Comparison of ENCODE assay signal across 23 mouse cellular contexts in genomic region chr8:47278211-47278610, GRCm38 (mm10).
DNase-seq lines count a peak whose midpoint lies in the region; ATAC-seq lines count a peak whose summit lies in the region.
"Had no signal": no experiment of that assay in that cellular context is flagged by ENCODE, and none has a peak within 500 bp of the region (broad histone marks: within the 10 kb centered on the region; RNA-seq: fewer than 3 reads in every experiment).

No protein-coding gene starts in this region.

- H3K4me3 ChIP-seq in intestine, embryonic 16.5 days (ENCODE audit: low read length), result no peak overlapping the region
- H3K4me3 ChIP-seq: embryonic facial prominence, embryonic 13.5 days; forebrain, embryonic 12.5 days; heart, adult 2 months; heart, embryonic 12.5 days; hindbrain, embryonic 12.5 days had no signal

- WGBS in intestine, embryonic 16.5 days, result 79% methylated on average over 3 of the region's 3 CpGs

- ATAC-seq in intestine, embryonic 16.5 days, result no peak
- ATAC-seq: CD4-positive, CD25-positive, alpha-beta regulatory T cell, adult 4 months; forebrain, embryonic 16.5 days; hindbrain, postnatal 0 days had no signal

- DNase-seq in adrenal gland, adult (ENCODE audit: inconsistent age in 2 of 2, low spot score in 1 of 2), result peak; percentile 34 to 76
- no peak for DNase-seq in adrenal gland, adult 8-10 months
- DNase-seq in cerebellum, adult 9-10 months, result peak; percentile 6
- no peak for DNase-seq in cerebellum, postnatal 4 days (ENCODE audit: low spot score in 2 of 2)
- peak; percentile 28 for DNase-seq in Muller cell, postnatal 12 days (ENCODE audit: inconsistent ontology term)
- DNase-seq in lung, postnatal 10 days, result peak; percentile 10
- no peak for DNase-seq in kidney, adult 9 months
- DNase-seq: B cell, adult 2 months; cerebellum, adult 2 months; cerebellum, postnatal 14 days; gastrocnemius, postnatal 10 days; heart, adult 2 months; heart, postnatal 36 days; kidney, adult 2 months had no signal

- peaks cover 7% of the 10 kb centered on the region for H3K4me1 ChIP-seq in intestine, embryonic 16.5 days (ENCODE audit: control insufficient read depth, insufficient read depth, low read length)

- H3K27me3 ChIP-seq in intestine, embryonic 16.5 days (replicated peaks; ENCODE audit: control insufficient read depth, insufficient read depth, low read length), result no peaks in the 10 kb centered on the region
- H3K27me3 ChIP-seq: embryonic facial prominence, embryonic 13.5 days; forebrain, embryonic 12.5 days; heart, embryonic 12.5 days; hindbrain, embryonic 12.5 days had no signal

- no peaks in the 10 kb centered on the region for H3K9me3 ChIP-seq in intestine, embryonic 16.5 days (ENCODE audit: control insufficient read depth, low read length)
- H3K9me3 ChIP-seq: embryonic facial prominence, embryonic 13.5 days; forebrain, embryonic 12.5 days; G1E; heart, embryonic 12.5 days; hindbrain, embryonic 12.5 days had no signal

- H3K9ac ChIP-seq in intestine, embryonic 16.5 days (ENCODE audit: low read depth, low read length), result no peak overlapping the region
- H3K9ac ChIP-seq: embryonic facial prominence, embryonic 13.5 days; forebrain, embryonic 12.5 days; heart, embryonic 12.5 days; hindbrain, embryonic 12.5 days had no signal

- no peaks in the 10 kb centered on the region for H3K36me3 ChIP-seq in intestine, embryonic 16.5 days (ENCODE audit: control insufficient read depth, insufficient read depth, low read length)
- H3K36me3 ChIP-seq: embryonic facial prominence, embryonic 13.5 days; G1E; heart, embryonic 12.5 days; hindbrain, embryonic 12.5 days had no signal

- H3K27ac ChIP-seq in intestine, embryonic 16.5 days (ENCODE audit: low read length), result no peak overlapping the region
- H3K27ac ChIP-seq: embryonic facial prominence, embryonic 13.5 days; forebrain, embryonic 12.5 days; heart, adult 2 months; hindbrain, embryonic 12.5 days; hindbrain, postnatal 0 days had no signal

- no peak overlapping the region for H3K4me2 ChIP-seq in intestine, embryonic 16.5 days (ENCODE audit: low read depth, low read length)
- H3K4me2 ChIP-seq: embryonic facial prominence, embryonic 13.5 days; forebrain, embryonic 12.5 days; heart, embryonic 12.5 days; hindbrain, embryonic 12.5 days had no signal

Comparison
In these comparisons a context has a peak if more than half of its experiments do, and no peak if none do; other contexts are left out.
1. DNase-seq: peak in adrenal gland, adult (2 of 2), cerebellum, adult 9-10 months (single experiment), Muller cell, postnatal 12 days (single experiment) and lung, postnatal 10 days (single experiment); none in adrenal gland, adult 8-10 months (single experiment), cerebellum, postnatal 4 days (0 of 2) and kidney, adult 9 months (single experiment).